In genomic region chr2:122708080-122708479, GRCm38 (mm10) we compare ENCODE assay signal across 1 mouse cellular context.
TF ChIP-seq lines count a peak whose summit lies in the region.

No protein-coding gene starts in this region.

TF ChIP-seq in C2C12, 6 proteins besides CTCF, POLR2A, EP300 and RAD21:
- no peak for TF ChIP-seq MYOD1 (IDR thresholded peaks at IDR 0.05; ENCODE audit: control insufficient read depth, insufficient read length, low read depth)
- TF ChIP-seq CEBPB (IDR thresholded peaks at IDR 0.05; ENCODE audit: low read depth): no peak
- no peak for TF ChIP-seq MAX (IDR thresholded peaks at IDR 0.05)
